Mouse (Mus musculus) R1 (cell line): ENCODE data around the gene Tas2r129.

ENCODE experiments used
- DNase-seq: peaks from one replicate; pipeline ENCODE4 v3.0.0-alpha.2; 2018; ENCODE audit warnings: low read depth, low spot score

The Tas2r129 gene

DNA sequence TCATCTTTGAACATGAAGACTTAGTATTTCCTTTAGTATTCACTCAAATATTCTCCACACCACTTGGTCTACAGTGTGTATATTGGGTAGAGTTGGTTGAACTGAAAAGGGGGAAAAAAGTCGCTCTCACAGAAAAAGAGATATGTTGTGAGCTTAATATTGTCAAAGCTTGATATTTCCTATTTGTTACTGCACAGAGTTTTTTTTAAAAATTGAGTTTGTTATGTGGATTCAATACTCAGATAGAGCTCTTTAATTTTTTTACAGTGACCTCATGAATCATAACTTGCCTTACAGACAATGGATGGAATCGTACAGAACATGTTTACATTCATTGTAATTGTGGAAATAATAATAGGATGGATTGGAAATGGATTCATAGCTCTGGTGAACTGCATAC lies at the start of gene Tas2r129:
Tas2r129 (plus strand) TSS at position 301 of the 400 bp plus-strand sequence.
- DNase-seq: no peak

GRCm38 (mm10) chr6:132909351-132909750 lies 41.6 kb upstream of the Tas2r129 start, which contains the start of gene Tas2r125:
Gene Tas2r125, plus strand, starts transcription at chr6:132909651.
- DNase-seq: no peak

GRCm38 (mm10) chr6:132941376-132941775 lies 9.5 kb upstream of the Tas2r129 start:
- peak; percentile 53 for DNase-seq

DNA sequence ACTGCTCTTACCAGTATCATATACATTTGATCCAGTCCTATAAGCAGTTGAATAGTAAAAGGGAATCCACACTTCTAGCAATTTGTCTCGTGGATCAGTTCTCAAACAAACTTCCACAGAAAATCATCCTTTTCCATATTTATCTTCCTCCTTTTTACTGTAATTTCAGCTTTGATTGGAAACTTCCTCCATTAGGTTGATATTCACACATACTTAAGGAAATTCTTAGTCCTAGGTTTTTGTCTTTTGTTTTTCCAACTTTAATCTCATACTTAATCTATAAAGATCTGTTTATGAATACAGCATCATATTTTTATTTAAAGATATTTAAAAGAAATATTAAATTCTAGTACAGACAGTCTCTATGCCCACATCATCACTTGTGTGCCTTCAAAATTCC lies 6.9 kb downstream of the Tas2r129 start, which contains the start of gene Tas2r131:
Tas2r131 (minus strand) TSS at position 101 of the 400 bp plus-strand sequence.
- no peak for DNase-seq

DNA sequence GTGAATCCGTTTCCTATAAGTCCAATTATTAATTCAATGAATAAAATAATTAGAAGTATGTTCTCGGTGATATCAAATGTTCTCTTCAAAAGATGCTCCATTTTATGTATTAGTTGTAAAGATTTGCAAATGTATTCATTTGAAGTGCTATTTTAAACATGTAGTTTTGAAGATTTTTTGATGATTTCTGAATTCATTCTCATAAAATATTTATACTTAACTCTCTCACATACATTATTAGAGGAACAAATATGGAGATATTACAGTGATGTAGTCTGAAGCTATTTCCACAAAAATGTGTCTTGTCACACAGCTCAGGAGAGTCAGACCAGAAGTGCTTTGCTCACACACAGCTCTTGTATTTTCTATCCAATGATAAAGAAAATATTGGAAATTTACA lies 30.0 kb downstream of the Tas2r129 start, which contains the start of gene Tas2r109:
Tas2r109 (minus strand) TSS at position 101 of the 400 bp plus-strand sequence.
- no peak for DNase-seq
